Mouse (Mus musculus): ENCODE results near the gene Phf10.
"Not testable (repeated sequence)": the region's sequence is repeated elsewhere in the genome, so short reads cannot be mapped to it uniquely, and the experiment has no call there.

The Phf10 gene

GRCm38 (mm10) chr17:14898972-14899371 lies 62.1 kb downstream of the Phf10 start:
- Histone ChIP-seq H3K9me3 (ENCODE audit: low read length) (no peaks in the 10 kb centered on the region), H3K36me3 (ENCODE audit: insufficient read depth, low read length) (no peaks in the 10 kb centered on the region), H3K4me3 (replicated peaks; ENCODE audit: low read length) (no peak overlapping the region), H3K4me1 (replicated peaks; ENCODE audit: low read depth, low read length) (no peaks in the 10 kb centered on the region), H3K27me3 (ENCODE audit: insufficient read depth, low read length) (peaks cover 4% of the 10 kb centered on the region; the same call in 1 of the 2 replicates)
- TF ChIP-seq POU5F1 (IDR thresholded peaks at IDR 0.05; ENCODE audit: borderline replicate concordance, low read length) (no peak), NANOG (IDR thresholded peaks at IDR 0.05; ENCODE audit: borderline replicate concordance, low read length) (no peak), CTCF (conservative IDR thresholded peaks at IDR 0.05; ENCODE audit: low read length) (no peak)

GRCm38 (mm10) chr17:14895058-14895457 lies 66.0 kb downstream of the Phf10 start:
- H3K4me3 ChIP-seq (replicated peaks; ENCODE audit: low read length); H3K27me3 ChIP-seq (ENCODE audit: insufficient read depth, low read length); H3K36me3 ChIP-seq (ENCODE audit: insufficient read depth, low read length); H3K9me3 ChIP-seq (ENCODE audit: low read length); H3K4me1 ChIP-seq (replicated peaks; ENCODE audit: low read depth, low read length): not testable (repeated sequence)
